26 mouse cellular contexts compared by ENCODE assay signal in the genomic region with DNA sequence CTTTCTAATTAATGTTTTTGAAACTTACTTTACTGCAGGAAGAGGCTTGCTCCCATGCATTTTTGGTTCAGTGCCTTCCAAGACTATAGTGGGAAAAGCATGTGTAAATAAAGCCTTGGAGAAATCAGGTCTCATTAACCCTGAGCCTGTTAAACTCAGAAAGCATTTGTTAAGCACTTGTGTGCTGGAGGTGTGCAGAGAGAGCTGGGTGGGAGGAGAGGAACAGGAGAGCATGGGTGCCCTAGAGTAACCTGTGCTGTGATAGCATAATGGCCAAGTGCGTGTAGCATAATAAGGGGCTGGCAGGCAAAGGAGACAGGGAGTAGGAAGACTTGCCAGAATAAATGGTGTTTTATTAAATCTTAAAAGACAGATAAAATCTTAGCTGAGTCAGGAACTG.
DNase-seq lines count a peak whose midpoint lies in the region; ATAC-seq and TF ChIP-seq lines count a peak whose summit lies in the region.
"Had no signal": no experiment of that assay in that cellular context is flagged by ENCODE, and none has a peak within 500 bp of the region (broad histone marks: within the 10 kb centered on the region; RNA-seq: fewer than 3 reads in every experiment).

No protein-coding gene starts in this region.

- ATAC-seq in kidney, embryonic 16.5 days (ENCODE audit: low FRiP score, low TSS enrichment): peak; percentile 69
- ATAC-seq in lung, embryonic 15.5 days (ENCODE audit: borderline replicate concordance, extremely low read depth, low FRiP score, low TSS enrichment): no peak
- no peak for ATAC-seq in forebrain, embryonic 12.5 days (ENCODE audit: low FRiP score)
- ATAC-seq: forebrain, embryonic 15.5 days; Patski had no signal

- intact Hi-C loops in heart, postnatal 14 days (cut with DNase I): no loop called here

- no peaks in the 10 kb centered on the region for H3K27me3 ChIP-seq in kidney, embryonic 16.5 days (ENCODE audit: insufficient read depth, low read length)
- H3K27me3 ChIP-seq in kidney, adult 2 months (replicated peaks; ENCODE audit: control insufficient read depth, insufficient read depth, low read length): no peaks in the 10 kb centered on the region
- no peaks in the 10 kb centered on the region for H3K27me3 ChIP-seq in lung, embryonic 15.5 days
- H3K27me3 ChIP-seq in forebrain, embryonic 12.5 days: no peaks in the 10 kb centered on the region
- H3K27me3 ChIP-seq: CH12.LX; embryonic facial prominence, embryonic 15.5 days; forebrain, embryonic 15.5 days; heart, embryonic 13.5 days; hindbrain, embryonic 12.5 days; hindbrain, embryonic 15.5 days; Patski had no signal

- TF ChIP-seq CTCF in kidney, adult 2 months (conservative IDR thresholded peaks at IDR 0.05; ENCODE audit: insufficient read depth, insufficient read length, low read depth, low read length): no peak
- no peak for TF ChIP-seq CTCF in lung, adult 2 months (IDR thresholded peaks at IDR 0.05; ENCODE audit: insufficient read depth, low read length)

- DNase-seq in heart, adult 11 months: peak; percentile 60
- DNase-seq in heart, postnatal 14 days: no peak
- no peak for DNase-seq in kidney, adult 2 months
- DNase-seq in lung, adult 2 months: no peak
- peak; percentile 61 for DNase-seq in brain, adult 2 months (ENCODE audit: low read depth, low spot score)
- DNase-seq: adrenal gland, postnatal 10 days; adrenal gland, postnatal 36 days; B cell, adult 2 months; cerebellum, adult 11 months; cerebellum, adult 2 months; cerebellum, adult 9-11 months; cerebellum, postnatal 25 days; gastrocnemius, postnatal 25 days; heart, adult 2 months had no signal

- no peak for TF ChIP-seq POLR2A in kidney, adult 2 months (IDR thresholded peaks at IDR 0.05; ENCODE audit: low read depth, low read length)
- TF ChIP-seq POLR2A in lung, adult 2 months (IDR thresholded peaks at IDR 0.05; ENCODE audit: borderline replicate concordance, extremely low read depth, low read depth, low read length): no peak

- H3K9me3 ChIP-seq in kidney, embryonic 16.5 days (ENCODE audit: low read length): no peaks in the 10 kb centered on the region
- H3K9me3 ChIP-seq in lung, embryonic 15.5 days: no peaks in the 10 kb centered on the region
- no peaks in the 10 kb centered on the region for H3K9me3 ChIP-seq in forebrain, embryonic 12.5 days
- H3K9me3 ChIP-seq: embryonic facial prominence, embryonic 15.5 days; forebrain, embryonic 15.5 days; G1E; heart, embryonic 10.5 days; hindbrain, embryonic 12.5 days; hindbrain, embryonic 15.5 days had no signal

- 9% methylated on average over 1 of the region's 1 CpGs for WGBS in kidney, embryonic 16.5 days
- WGBS in kidney, adult 2 months: 33% methylated on average over 1 of the region's 1 CpGs
- 40% methylated on average over 1 of the region's 1 CpGs for WGBS in lung, embryonic 15.5 days
- 49% methylated on average over 1 of the region's 1 CpGs for WGBS in lung, adult 2 months
- WGBS in forebrain, embryonic 12.5 days: 81% methylated on average over 1 of the region's 1 CpGs

- no peak overlapping the region for H3K9ac ChIP-seq in kidney, embryonic 16.5 days (replicated peaks; ENCODE audit: low read length)
- H3K9ac ChIP-seq in lung, embryonic 15.5 days: no peak overlapping the region
- no peak overlapping the region for H3K9ac ChIP-seq in forebrain, embryonic 12.5 days
- H3K9ac ChIP-seq: embryonic facial prominence, embryonic 15.5 days; forebrain, embryonic 15.5 days; heart, embryonic 13.5 days; hindbrain, embryonic 12.5 days; hindbrain, embryonic 15.5 days had no signal

- H3K36me3 ChIP-seq in kidney, embryonic 16.5 days (ENCODE audit: insufficient read depth, low read length): no peaks in the 10 kb centered on the region
- no peaks in the 10 kb centered on the region for H3K36me3 ChIP-seq in kidney, adult 2 months (ENCODE audit: control insufficient read depth, insufficient read depth, low read length)
- H3K36me3 ChIP-seq in lung, embryonic 15.5 days: no peaks in the 10 kb centered on the region
- H3K36me3 ChIP-seq in forebrain, embryonic 12.5 days (replicated peaks): no peaks in the 10 kb centered on the region
- H3K36me3 ChIP-seq: embryonic facial prominence, embryonic 15.5 days; forebrain, embryonic 15.5 days; G1E; heart, embryonic 10.5 days; heart, embryonic 13.5 days; hindbrain, embryonic 12.5 days; hindbrain, embryonic 15.5 days had no signal

- peak overlapping the region; percentile 79 for H3K27ac ChIP-seq in kidney, embryonic 16.5 days (ENCODE audit: low read length)
- H3K27ac ChIP-seq in kidney, adult 2 months (ENCODE audit: insufficient read depth, low read depth, low read length): no peak overlapping the region
- peak overlapping the region; percentile 11; the same call in 1 of the 2 replicates for H3K27ac ChIP-seq in lung, embryonic 15.5 days
- no peak overlapping the region for H3K27ac ChIP-seq in forebrain, embryonic 12.5 days
- H3K27ac ChIP-seq: embryonic facial prominence, embryonic 15.5 days; forebrain, embryonic 15.5 days; heart, adult 2 months; heart, embryonic 10.5 days; heart, embryonic 13.5 days; hindbrain, embryonic 12.5 days; hindbrain, embryonic 15.5 days had no signal

- no peak overlapping the region for H3K4me2 ChIP-seq in kidney, embryonic 16.5 days (replicated peaks; ENCODE audit: low read depth, low read length)
- no peak overlapping the region for H3K4me2 ChIP-seq in lung, embryonic 15.5 days
- H3K4me2 ChIP-seq in forebrain, embryonic 12.5 days: no peak overlapping the region
- H3K4me2 ChIP-seq: embryonic facial prominence, embryonic 15.5 days; forebrain, embryonic 15.5 days; heart, embryonic 13.5 days; hindbrain, embryonic 12.5 days; hindbrain, embryonic 15.5 days had no signal

- no peak overlapping the region for H3K4me3 ChIP-seq in kidney, embryonic 16.5 days (ENCODE audit: low read length)
- H3K4me3 ChIP-seq in kidney, adult 2 months (ENCODE audit: insufficient read depth, low read depth, low read length): no peak overlapping the region
- H3K4me3 ChIP-seq in lung, embryonic 15.5 days: no peak overlapping the region
- H3K4me3 ChIP-seq in lung, adult 2 months (replicated peaks; ENCODE audit: extremely low read depth, low read depth, low read length): no peak overlapping the region
- no peak overlapping the region for H3K4me3 ChIP-seq in forebrain, embryonic 12.5 days (replicated peaks)
- H3K4me3 ChIP-seq: embryonic facial prominence, embryonic 15.5 days; forebrain, embryonic 15.5 days; heart, adult 2 months; heart, embryonic 10.5 days; heart, embryonic 13.5 days; hindbrain, embryonic 12.5 days; hindbrain, embryonic 15.5 days had no signal

- peaks cover 16% of the 10 kb centered on the region for H3K4me1 ChIP-seq in kidney, embryonic 16.5 days (ENCODE audit: insufficient read depth, low read length)
- H3K4me1 ChIP-seq in kidney, adult 2 months (ENCODE audit: control insufficient read depth, insufficient read depth, low read length): no peaks in the 10 kb centered on the region
- peaks cover 19% of the 10 kb centered on the region for H3K4me1 ChIP-seq in lung, embryonic 15.5 days
- no peaks in the 10 kb centered on the region; the same call in 1 of the 2 replicates for H3K4me1 ChIP-seq in lung, adult 2 months (ENCODE audit: control insufficient read depth, insufficient read depth, low read length)
- no peaks in the 10 kb centered on the region for H3K4me1 ChIP-seq in forebrain, embryonic 12.5 days
- H3K4me1 ChIP-seq: heart, embryonic 10.5 days; hindbrain, embryonic 12.5 days; hindbrain, embryonic 15.5 days had no signal

Comparison
In these comparisons a context has a peak if more than half of its experiments do, and no peak if none do; other contexts are left out.
1. DNase-seq: peak in heart, adult 11 months (single experiment) and brain, adult 2 months (single experiment); none in heart, postnatal 14 days (0 of 2), kidney, adult 2 months (single experiment) and lung, adult 2 months (single experiment).
2. H3K27ac ChIP-seq: peak in kidney, embryonic 16.5 days (single experiment) and lung, embryonic 15.5 days (single experiment); none in kidney, adult 2 months (single experiment) and forebrain, embryonic 12.5 days (single experiment).